Mouse (Mus musculus) forebrain, embryonic 14.5 days (tissue): Measurements from ENCODE around the gene Ambra1. TPM values are rescaled to one million over a fixed set of nuclear protein-coding genes. Genes with fewer than 3 reads are reported as not detected.

ENCODE experiments used
- ATAC-seq: fragments of 200-750 bp; cut with Nextera tagmentation; 2 replicates; pipeline ENCODE4 v1.8.0; 2017; ENCODE audit warnings: mild to moderate bottlenecking, moderate library complexity
- DNase-seq: peaks from one replicate; pipeline ENCODE4 v3.0.0-alpha.2; 2015; ENCODE audit warnings: low spot score
- H3K27ac ChIP-seq: fragments of 300-500 bp; sonication (generic); 2 replicates; pipeline ENCODE4 v1.5.1; 2014; ENCODE audit warnings: low read depth, mild to moderate bottlenecking, control low read depth, low read length, moderate library complexity
- H3K27me3 ChIP-seq: fragments of 300-500 bp; sonication (generic); replicated peaks from 2 replicates; pipeline ENCODE4 v1.6.1; 2014; ENCODE audit warnings: low read length, control low read depth, mixed read lengths; ENCODE audit not compliant: control insufficient read depth, insufficient read depth
- H3K36me3 ChIP-seq: fragments of 300-500 bp; sonication (generic); 2 replicates; pipeline ENCODE4 v1.6.1; 2014; ENCODE audit warnings: low read length, control low read depth; ENCODE audit not compliant: control insufficient read depth, insufficient read depth
- H3K4me1 ChIP-seq: fragments of 300-500 bp; sonication (generic); 2 replicates; pipeline ENCODE4 v1.6.1; 2014; ENCODE audit warnings: antibody characterized with exemption, low read length, control low read depth; ENCODE audit not compliant: control insufficient read depth, insufficient read depth
- H3K4me2 ChIP-seq: fragments of 300-500 bp; sonication (generic); 2 replicates; pipeline ENCODE4 v1.6.1; 2014; ENCODE audit warnings: mild to moderate bottlenecking, control low read depth, low read length
- H3K4me3 ChIP-seq: fragments of 300-500 bp; sonication (generic); 2 replicates; pipeline ENCODE4 v1.5.1; 2014; ENCODE audit warnings: low read depth, low read length, control low read depth
- H3K9ac ChIP-seq: fragments of 300-500 bp; sonication (generic); 2 replicates; pipeline ENCODE4 v1.6.1; 2014; ENCODE audit warnings: mild to moderate bottlenecking, low read length, control low read depth, moderate library complexity
- H3K9me3 ChIP-seq: fragments of 300-500 bp; sonication (generic); replicated peaks from 2 replicates; pipeline ENCODE4 v1.6.1; 2016; ENCODE audit warnings: low read length, control low read depth, mixed read lengths; ENCODE audit not compliant: control insufficient read depth
- WGBS: fragments of 180-500 bp; shearing (Covaris S2); extraction: QIAGEN DNeasy Blood & Tissue Kit; methylation state at CpG from one replicate; pipeline ENCODE4 v1.1.7; 2014; 5-methylcytosine and 5-hydroxymethylcytosine counted together
- polyA plus RNA-seq: library from polyadenylated mRNA; unstranded; fragments of >200 nt; fragmentation: Nextera tagmentation; extraction: Ambion mirVana; gene quantifications from 2 replicates; pipeline ENCODE4 v1.2.1, GENCODE M21; 2014

Ambra1 gene
- polyA plus RNA-seq, 1 experiment from 2014 or later = 14.8 TPM

DNA sequence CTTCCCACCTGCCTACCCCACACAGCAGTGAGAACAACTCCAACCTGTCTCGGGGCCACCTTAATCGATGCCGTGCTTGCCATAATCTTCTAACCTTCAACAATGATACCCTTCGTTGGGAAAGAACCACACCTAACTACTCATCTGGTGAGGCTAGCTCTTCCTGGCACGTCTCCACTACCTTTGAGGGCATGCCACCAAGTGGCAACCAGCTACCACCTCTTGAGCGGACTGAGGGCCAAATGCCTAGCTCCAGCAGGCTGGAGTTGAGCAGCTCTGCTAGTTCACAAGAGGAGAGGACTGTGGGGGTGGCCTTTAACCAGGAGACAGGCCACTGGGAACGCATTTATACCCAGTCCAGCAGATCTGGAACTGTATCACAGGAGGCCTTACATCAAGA, 43.4 kb downstream of the Ambra1 start:
- no peak overlapping the region for H3K4me3 ChIP-seq
- H3K27ac ChIP-seq = no peak overlapping the region
- no peaks in the 10 kb centered on the region for H3K27me3 ChIP-seq
- WGBS = 94% methylated on average over 7 of the region's 7 CpGs
- ATAC-seq (no peak), DNase-seq (no peak)
- no peak overlapping the region for H3K9ac ChIP-seq
- no peak overlapping the region for H3K4me2 ChIP-seq
- no peaks in the 10 kb centered on the region for H3K4me1 ChIP-seq
- H3K36me3 ChIP-seq = peaks cover 47% of the 10 kb centered on the region
- H3K9me3 ChIP-seq = no peaks in the 10 kb centered on the region

DNA sequence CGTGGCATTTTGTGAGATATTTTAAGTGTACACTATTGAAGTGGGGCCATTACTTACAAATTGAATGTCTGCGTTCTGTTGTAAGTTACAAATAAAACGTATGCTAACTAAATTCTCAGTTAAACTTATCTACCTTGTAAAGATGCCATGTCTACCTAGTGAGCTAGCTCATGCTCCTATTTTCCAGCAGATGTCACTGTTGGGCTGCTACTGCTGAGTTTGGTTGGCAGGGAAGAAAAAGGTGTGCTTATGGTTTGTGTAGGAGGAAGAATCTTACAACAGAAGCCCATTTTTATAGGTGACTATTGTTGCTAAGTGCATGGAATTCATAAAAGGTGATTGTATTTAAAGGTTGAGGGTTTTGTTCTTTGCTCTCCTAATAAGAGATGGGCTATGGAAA, 49.2 kb downstream of the Ambra1 start:
- no peak overlapping the region for H3K4me3 ChIP-seq
- 69% methylated on average over 3 of the region's 3 CpGs for WGBS
- 0 out of 2 replicates have a peak, but pooled peaks cover 3% of the 10 kb centered on the region for H3K4me1 ChIP-seq
- ATAC-seq (0 out of 2 replicates have a peak, but pooled peaks have one; percentile 62), DNase-seq (peak; percentile 75)
- no peak overlapping the region for H3K9ac ChIP-seq
- H3K4me2 ChIP-seq = no peak overlapping the region
- H3K27me3 ChIP-seq = no peaks in the 10 kb centered on the region
- no peaks in the 10 kb centered on the region for H3K9me3 ChIP-seq
- H3K27ac ChIP-seq = no peak overlapping the region
- no peaks in the 10 kb centered on the region for H3K36me3 ChIP-seq

DNA sequence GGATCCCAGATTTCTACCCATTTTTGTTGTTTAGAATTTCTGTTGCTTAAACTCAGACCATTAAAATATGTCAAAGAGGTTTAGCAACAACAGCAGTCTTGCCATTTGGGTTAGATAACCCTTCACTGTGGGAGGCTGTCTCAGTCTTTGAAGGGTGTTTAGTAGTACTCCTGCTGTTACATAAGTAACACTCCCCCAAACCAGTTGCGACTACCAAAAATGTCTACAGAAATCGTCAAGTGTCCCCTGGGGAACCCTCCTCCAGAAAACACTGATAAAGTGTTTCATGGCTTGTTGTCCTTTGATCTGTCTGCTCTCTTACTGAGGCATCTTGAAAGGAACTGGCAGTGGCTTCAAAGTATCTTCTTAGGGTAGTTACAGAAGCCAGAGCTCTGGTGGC, 61.7 kb downstream of the Ambra1 start:
- Histone ChIP-seq H3K4me3 (no peak overlapping the region), H3K36me3 (no peaks in the 10 kb centered on the region), H3K9ac (no peak overlapping the region), H3K27me3 (no peaks in the 10 kb centered on the region), H3K4me1 (no peaks in the 10 kb centered on the region; the same call in 1 of the 2 replicates), H3K27ac (0 out of 2 replicates have a peak overlapping the region, but pooled peaks have one; percentile 9), H3K4me2 (no peak overlapping the region), H3K9me3 (no peaks in the 10 kb centered on the region)
- ATAC-seq = no peak
- no peak for DNase-seq
- 52% methylated on average over 2 of the region's 2 CpGs for WGBS

DNA sequence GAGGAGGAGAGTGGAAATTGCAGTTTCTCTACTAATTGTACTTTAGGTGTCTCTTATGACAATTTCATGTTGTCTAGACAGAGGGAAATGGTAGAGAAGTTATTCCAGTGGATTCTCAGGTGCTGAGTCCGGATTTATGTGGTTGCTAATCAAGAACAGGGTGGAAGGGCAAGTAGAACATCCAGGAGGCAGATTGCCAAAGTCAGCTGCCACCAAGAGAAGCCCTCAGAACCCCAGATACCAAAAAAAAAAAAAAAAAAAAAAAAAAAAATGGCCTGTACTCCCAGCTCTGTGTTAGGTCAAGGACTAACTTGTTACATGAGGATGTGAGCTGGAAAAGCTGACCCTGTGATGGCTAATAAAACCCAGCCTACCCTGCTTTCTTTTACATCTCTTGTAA, 62.4 kb downstream of the Ambra1 start:
- H3K9me3 ChIP-seq = no peaks in the 10 kb centered on the region
- no peak for DNase-seq
- 83% methylated on average over 1 of the region's 1 CpGs for WGBS
- ATAC-seq = no peak
- H3K27me3 ChIP-seq = no peaks in the 10 kb centered on the region
- no peak overlapping the region for H3K4me3 ChIP-seq
- H3K9ac ChIP-seq = no peak overlapping the region
- no peak overlapping the region for H3K27ac ChIP-seq
- H3K4me2 ChIP-seq = no peak overlapping the region
- H3K4me1 ChIP-seq = no peaks in the 10 kb centered on the region; the same call in 1 of the 2 replicates
- no peaks in the 10 kb centered on the region for H3K36me3 ChIP-seq

DNA sequence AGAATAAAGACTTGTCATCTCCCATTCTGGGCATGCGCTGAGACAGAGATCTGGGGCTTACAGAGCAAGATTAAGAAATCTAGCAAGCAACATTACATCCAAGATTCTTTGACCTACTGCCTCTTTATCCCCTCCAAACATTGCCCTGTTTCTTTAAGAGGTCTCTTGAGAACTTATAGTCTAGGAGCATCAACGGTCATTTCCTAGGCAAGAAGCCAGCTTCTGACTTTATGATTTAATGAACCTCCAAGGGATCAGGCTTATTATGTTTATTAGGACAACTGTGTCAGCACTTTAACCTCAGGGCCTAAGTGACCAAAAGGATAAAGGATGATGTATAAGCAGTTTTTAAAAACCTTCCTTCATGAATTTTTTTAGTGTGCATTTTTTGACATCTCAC, 64.5 kb downstream of the Ambra1 start:
- ATAC-seq = no peak
- Histone ChIP-seq H3K4me2 (no peak overlapping the region), H3K27ac (no peak overlapping the region), H3K4me3 (no peak overlapping the region), H3K4me1 (no peaks in the 10 kb centered on the region; the same call in 1 of the 2 replicates), H3K9me3 (no peaks in the 10 kb centered on the region), H3K36me3 (no peaks in the 10 kb centered on the region), H3K9ac (no peak overlapping the region), H3K27me3 (no peaks in the 10 kb centered on the region)
- 78% methylated on average over 2 of the region's 2 CpGs for WGBS
- DNase-seq = no peak

DNA sequence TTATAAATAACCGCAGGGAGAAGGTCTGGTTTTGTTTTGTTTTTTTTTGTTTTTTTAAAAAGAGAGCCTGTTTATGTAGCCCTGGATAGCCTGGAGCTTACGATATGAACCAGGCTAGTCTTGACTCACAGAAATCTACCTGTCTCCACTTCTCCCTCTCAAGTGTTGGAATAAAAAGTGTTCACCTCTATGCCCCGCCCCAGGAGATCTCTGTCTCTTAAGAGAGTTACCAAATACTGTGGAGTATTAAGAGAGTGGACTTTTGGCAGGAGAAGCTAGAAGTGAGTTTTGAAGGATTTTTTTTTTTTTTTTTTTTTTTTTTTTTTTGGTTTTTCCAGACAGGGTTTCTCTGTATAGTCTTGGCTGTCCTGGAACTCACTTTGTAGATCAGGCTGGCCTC, 65.2 kb downstream of the Ambra1 start:
- no peaks in the 10 kb centered on the region for H3K9me3 ChIP-seq
- no peaks in the 10 kb centered on the region; the same call in 1 of the 2 replicates for H3K4me1 ChIP-seq
- H3K4me3 ChIP-seq = no peak overlapping the region
- no peak overlapping the region for H3K9ac ChIP-seq
- no peaks in the 10 kb centered on the region for H3K27me3 ChIP-seq
- H3K27ac ChIP-seq = no peak overlapping the region
- no peak overlapping the region for H3K4me2 ChIP-seq
- WGBS = 90% methylated on average over 3 of the region's 3 CpGs
- no peak for DNase-seq
- H3K36me3 ChIP-seq = no peaks in the 10 kb centered on the region
- no peak for ATAC-seq

DNA sequence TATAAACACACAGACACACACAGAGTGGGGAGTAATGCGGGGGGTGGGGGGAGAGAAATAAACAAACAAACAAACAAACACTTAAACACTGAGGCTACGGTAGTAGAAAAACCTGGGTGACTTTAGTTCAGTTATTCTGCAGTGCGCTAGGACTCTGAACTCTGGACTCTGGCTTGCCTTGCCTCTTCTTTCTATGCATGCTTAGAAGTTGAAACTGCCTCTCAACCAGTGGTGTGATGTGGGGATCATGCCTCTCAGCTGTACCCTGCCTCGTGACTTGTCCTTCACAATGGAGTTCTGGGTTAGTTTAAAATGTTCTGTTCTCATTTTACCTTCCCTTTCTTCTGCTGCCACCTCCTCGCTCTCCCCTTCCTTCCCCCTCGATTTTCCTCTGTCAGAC, 81.5 kb downstream of the Ambra1 start:
- Histone ChIP-seq H3K4me1 (no peaks in the 10 kb centered on the region), H3K9me3 (no peaks in the 10 kb centered on the region), H3K4me3 (no peak overlapping the region), H3K27ac (no peak overlapping the region), H3K36me3 (peaks cover 10% of the 10 kb centered on the region), H3K9ac (no peak overlapping the region), H3K4me2 (no peak overlapping the region), H3K27me3 (no peaks in the 10 kb centered on the region)
- whole genome bisulfite sequencing = 95% methylated on average over 6 of the region's 6 CpGs
- DNase-seq = no peak
- no peak for ATAC-seq

DNA sequence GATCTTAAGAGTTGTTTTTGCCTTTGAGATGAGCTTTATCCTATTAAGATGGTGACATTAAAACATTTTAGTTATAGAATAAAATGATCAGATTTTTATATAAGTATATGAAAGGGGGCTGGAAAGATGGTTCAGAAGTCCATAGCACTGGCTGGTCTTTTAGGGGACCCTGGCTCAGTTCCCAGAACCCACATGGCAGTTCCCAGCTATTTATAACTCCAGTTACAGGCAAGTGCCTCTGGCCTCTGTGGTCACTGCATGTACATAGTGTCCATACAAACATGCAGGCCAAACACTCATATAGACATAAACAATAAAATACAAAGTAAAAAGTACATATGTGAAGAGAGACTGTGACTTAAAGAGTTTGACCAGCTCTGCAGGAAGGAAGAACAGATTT, 86.8 kb downstream of the Ambra1 start:
- DNase-seq (no peak), ATAC-seq (no peak)
- Histone ChIP-seq H3K9ac (no peak overlapping the region), H3K4me2 (no peak overlapping the region), H3K4me3 (no peak overlapping the region), H3K36me3 (no peaks in the 10 kb centered on the region), H3K9me3 (no peaks in the 10 kb centered on the region), H3K27ac (no peak overlapping the region), H3K27me3 (no peaks in the 10 kb centered on the region), H3K4me1 (no peaks in the 10 kb centered on the region)

DNA sequence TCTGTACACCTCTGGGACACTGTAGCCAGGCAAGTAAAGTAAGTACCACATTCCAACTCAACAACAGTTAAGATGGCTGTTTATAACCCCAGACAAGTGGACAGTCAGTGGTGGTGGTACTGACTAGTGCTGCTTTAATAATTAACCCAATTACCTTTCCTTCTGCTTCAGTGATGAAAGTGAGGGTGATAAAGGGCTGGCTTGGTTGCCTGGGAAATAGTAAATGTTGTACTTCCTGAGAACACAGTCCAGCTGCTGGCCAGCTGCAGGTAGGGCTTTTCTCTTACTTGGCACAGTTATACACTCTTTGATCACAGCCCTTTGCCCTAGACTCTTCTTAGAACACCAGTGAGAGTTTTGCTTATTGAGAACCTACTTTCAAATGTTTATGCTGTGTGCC, 102.3 kb downstream of the Ambra1 start:
- Histone ChIP-seq H3K4me1 (no peaks in the 10 kb centered on the region), H3K36me3 (no peaks in the 10 kb centered on the region), H3K9ac (no peak overlapping the region), H3K4me3 (no peak overlapping the region), H3K27me3 (no peaks in the 10 kb centered on the region), H3K27ac (no peak overlapping the region), H3K4me2 (no peak overlapping the region), H3K9me3 (no peaks in the 10 kb centered on the region)
- DNase-seq = no peak
- no peak for ATAC-seq
